Mouse (Mus musculus) erythroblast, adult 5-6 weeks (primary cell): ENCODE measurements around the gene Bmpr2. TPM values are rescaled to one million over a fixed set of nuclear protein-coding genes. Genes with fewer than 3 reads are reported as not detected.
A peak's percentile ranks its signal among the peaks of the same experiment; 100 is the strongest.

ENCODE experiments used
- ATAC-seq: replicated peaks from 2 replicates; pipeline ENCODE4 v1.8.0; 2016; ENCODE audit warnings: moderate number of reproducible peaks, mild to moderate bottlenecking, moderate TSS enrichment, inconsistent platforms; ENCODE audit not compliant: poor library complexity, low FRiP score, severe bottlenecking
- total RNA-seq, 2 experiments: library from RNA; stranded (forward) in 1 of 2; stranded (reverse) in 1 of 2; fragments of 150-400 nt in 1 of 2; fragments of 200-764, 138-1000 nt in 1 of 2; gene quantifications; 2 replicates each; pipeline versions ENCODE4 v1.2.3 to v1.2.4; 2015 to 2017; ENCODE audit warnings: low replicate concordance in 2 of 2

Gene Bmpr2
- total RNA-seq, 2 experiments from 2014 or later, result 7.9 to 8.4 TPM

DNA sequence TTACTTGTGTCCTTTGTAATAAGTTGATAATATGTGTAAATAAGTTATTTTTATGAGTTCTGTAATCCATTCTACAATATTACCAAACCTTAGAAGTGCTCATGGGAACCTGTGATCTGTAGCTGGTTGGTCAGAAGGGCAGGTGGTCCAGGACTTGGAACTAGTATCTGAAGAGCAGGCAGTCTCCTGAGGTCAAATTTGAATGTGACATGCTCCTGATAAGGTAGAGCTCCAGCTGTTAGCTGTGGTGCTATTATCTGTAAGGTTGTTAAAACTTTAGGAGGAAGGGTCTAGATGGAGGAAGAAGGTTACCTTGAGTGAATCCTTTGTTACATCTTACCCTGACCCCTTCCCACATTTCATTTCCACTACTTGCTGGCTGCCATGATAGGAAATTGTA, 154.9 kb downstream of the Bmpr2 start:
- no peak for ATAC-seq

DNA sequence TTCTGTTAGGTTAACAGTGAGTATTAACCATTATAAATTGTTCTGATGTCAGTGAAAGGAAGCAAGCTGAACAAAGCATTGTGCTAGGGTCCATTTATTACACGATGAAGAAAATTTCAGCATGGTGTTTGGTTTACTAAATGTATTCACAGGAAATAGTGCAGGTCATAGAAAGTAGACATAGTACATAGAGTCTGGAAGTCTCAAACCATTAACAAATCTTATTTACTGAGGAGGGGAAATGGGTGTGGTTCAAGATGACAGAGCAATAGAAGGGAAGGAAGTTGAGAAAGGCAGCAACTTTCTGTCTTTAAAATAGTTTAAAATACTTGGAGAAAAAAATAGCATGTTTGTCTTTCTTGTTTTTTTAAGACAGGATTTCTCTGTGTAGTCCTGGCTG, 160.0 kb downstream of the Bmpr2 start:
- ATAC-seq, result no peak

DNA sequence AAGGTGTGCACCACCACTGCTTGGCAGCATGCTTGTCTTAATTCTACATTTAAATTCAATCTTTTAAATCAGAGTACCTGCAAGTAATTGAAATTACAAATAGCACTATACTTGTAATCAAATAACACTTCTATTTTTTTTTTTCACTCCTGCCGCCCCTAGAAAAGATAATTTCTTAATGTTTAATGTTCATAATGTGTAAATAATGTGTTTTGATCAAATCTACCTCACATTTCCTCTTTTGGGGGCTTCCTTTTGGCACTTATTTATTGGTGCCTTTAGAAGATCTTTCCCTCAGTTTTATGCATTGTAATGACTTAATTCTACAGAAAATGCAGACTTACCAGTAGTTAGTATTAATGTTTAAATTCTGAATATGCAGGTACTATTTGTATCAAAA, 160.5 kb downstream of the Bmpr2 start:
- ATAC-seq, result no peak

DNA sequence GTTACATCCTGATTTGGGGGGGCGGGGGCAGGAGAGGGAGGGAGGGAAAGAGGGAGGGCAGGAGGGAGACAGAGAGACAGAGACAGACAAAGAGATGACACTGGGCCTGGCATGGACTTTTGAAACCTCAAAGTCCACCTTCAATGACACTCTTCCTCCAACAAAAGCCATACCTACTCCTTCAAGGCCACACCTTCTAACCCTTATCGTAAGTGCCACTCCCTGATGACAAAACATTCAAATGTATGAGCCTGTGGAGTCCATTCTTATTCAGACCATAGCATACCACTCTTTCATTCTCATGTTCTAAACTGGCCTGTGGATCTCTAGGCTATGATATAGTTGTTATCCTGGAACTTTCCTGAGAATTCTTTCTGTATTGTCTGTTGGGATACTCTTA, 161.2 kb downstream of the Bmpr2 start:
- ATAC-seq, result no peak

DNA sequence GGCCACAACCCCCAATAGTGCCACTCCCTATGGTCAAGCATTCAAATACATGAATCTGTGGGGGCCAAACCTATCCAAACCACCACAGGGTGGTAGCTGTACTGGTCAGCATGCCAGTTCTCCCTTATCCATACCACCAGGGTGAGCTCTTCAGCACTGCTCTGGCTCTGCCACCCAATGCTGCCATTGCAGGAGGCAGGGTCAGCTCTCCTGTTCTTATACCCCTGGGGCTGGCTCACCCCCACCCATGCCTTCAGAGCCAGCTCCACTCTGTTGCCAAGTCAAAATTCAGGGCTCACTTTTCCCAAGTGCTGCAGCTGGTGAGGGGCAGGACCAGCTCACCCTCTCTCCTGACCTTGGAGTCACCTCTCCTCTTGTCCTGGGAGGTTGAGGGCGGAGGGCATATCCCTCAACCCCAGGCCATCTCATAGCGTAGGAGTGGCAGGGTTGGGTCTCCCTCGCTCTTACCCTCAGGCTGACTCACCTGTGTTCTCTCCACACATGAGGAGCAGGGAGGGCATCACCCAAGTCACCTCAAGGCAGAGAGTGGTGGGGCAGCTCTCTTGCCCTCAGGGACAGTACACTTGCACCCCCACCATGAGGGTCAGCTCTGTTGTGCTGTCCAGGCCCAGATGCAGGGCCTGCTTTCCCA, 162.9 kb downstream of the Bmpr2 start:
- ATAC-seq, result peak; percentile 35; the same call in 1 of the 2 replicates

DNA sequence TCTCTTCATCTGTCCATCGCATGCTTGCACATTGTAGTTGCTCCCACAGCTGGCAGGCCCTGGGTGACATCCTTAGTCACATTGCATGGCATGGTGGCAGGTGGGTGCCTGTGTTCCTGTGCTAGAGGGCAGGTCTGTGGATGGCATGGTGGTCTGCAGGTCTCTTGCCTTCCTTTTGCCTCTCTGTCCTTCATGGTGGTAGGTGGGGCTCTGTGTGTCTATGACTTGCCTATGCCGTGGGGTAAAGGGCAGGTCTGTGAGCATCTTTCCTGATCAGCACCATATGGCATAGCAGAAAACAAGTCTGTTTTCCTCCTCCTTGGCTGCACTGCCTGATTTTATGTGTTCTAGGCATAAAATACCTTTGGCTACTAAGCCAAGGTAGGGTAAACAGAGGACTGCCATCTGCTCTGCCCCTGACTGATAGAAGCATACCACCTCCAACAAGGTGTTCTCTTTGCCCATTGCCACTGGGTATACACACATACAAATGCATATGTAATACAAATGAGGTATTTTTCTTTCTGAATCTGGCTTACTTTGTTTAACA, 164.0 kb downstream of the Bmpr2 start:
- ATAC-seq, result no peak

Other genes with a start within 250 kb of the Bmpr2 start
- not detected in 2 replicates for gene Gm973, start 247.1 kb upstream of the Bmpr2 start, total RNA-seq (2015; ENCODE audit: low replicate concordance)
- gene Gm973, start 247.1 kb upstream of the Bmpr2 start, total RNA-seq (2017; ENCODE audit: low replicate concordance), result 7.0 TPM in 1 of 2 replicates, not detected in the other
- gene Sumo1, start 92.6 kb upstream of the Bmpr2 start, total RNA-seq (2015; ENCODE audit: low replicate concordance), result 67.4 and 77.5 TPM in 2 replicates
- gene Sumo1, start 92.6 kb upstream of the Bmpr2 start, total RNA-seq (2017; ENCODE audit: low replicate concordance), result 58.0 and 82.0 TPM in 2 replicates
- 38.7 and 88.6 TPM in 2 replicates for gene Nop58, start 78.4 kb upstream of the Bmpr2 start, total RNA-seq (2015; ENCODE audit: low replicate concordance)
- gene Nop58, start 78.4 kb upstream of the Bmpr2 start, total RNA-seq (2017; ENCODE audit: low replicate concordance), result 115 TPM in 2 replicates
- 7.3 and 9.4 TPM in 2 replicates for gene Fam117b, start 149.6 kb downstream of the Bmpr2 start, total RNA-seq (2015; ENCODE audit: low replicate concordance)
- 7.8 and 8.9 TPM in 2 replicates for gene Fam117b, start 149.6 kb downstream of the Bmpr2 start, total RNA-seq (2017; ENCODE audit: low replicate concordance)